Mouse (Mus musculus): ENCODE results near the gene Lysmd4.

Lysmd4 gene

GRCm38 (mm10) chr7:67342067-67342625 lies 119.8 kb downstream of the Lysmd4 start:
- no peak for DNase-seq (ENCODE audit: low spot score in 2 of 2)

GRCm38 (mm10) chr7:67344443-67344842 lies 122.1 kb downstream of the Lysmd4 start:
- DNase-seq (ENCODE audit: low spot score in 2 of 2): no peak

GRCm38 (mm10) chr7:67352989-67353388 lies 130.6 kb downstream of the Lysmd4 start:
- DNase-seq (ENCODE audit: low spot score in 2 of 2): no peak

GRCm38 (mm10) chr7:67353667-67354066 lies 131.3 kb downstream of the Lysmd4 start:
- DNase-seq (ENCODE audit: low spot score in 2 of 2): no peak

GRCm38 (mm10) chr7:67355870-67356269 lies 133.5 kb downstream of the Lysmd4 start:
- DNase-seq (ENCODE audit: low spot score in 2 of 2): no peak
